Mouse (Mus musculus) embryonic facial prominence, embryonic 14.5 days (tissue): ENCODE measurements at regions not wholly inside any gene's neighbourhood (a gene's known extent, or its start where the extent isn't known, plus 50 kb on each side); places are given as distances from the start of the nearest gene placed in this dataset.

Experiments used
- ATAC-seq: fragments of 200-750 bp; cut with Nextera tagmentation; 2 replicates; pipeline ENCODE4 v1.8.0; 2017; ENCODE audit warnings: low read depth, moderate number of reproducible peaks, moderate TSS enrichment
- DNase-seq: peaks from one replicate; pipeline ENCODE4 v3.0.0-alpha.2; 2015; ENCODE audit warnings: low spot score
- H3K27ac ChIP-seq: fragments of 300-500 bp; sonication (generic); replicated peaks from 2 replicates; pipeline ENCODE4 v1.5.1; 2014; ENCODE audit warnings: low read depth, mild to moderate bottlenecking, low read length, moderate library complexity
- H3K27me3 ChIP-seq: fragments of 300-500 bp; sonication (generic); replicated peaks from 2 replicates; pipeline ENCODE4 v1.6.1; 2014; ENCODE audit warnings: low read length; ENCODE audit not compliant: control insufficient read depth, insufficient read depth
- H3K36me3 ChIP-seq: fragments of 300-500 bp; sonication (generic); 2 replicates; pipeline ENCODE4 v1.6.1; 2014; ENCODE audit warnings: low read length, mixed read lengths; ENCODE audit not compliant: control insufficient read depth, insufficient read depth
- H3K4me1 ChIP-seq: fragments of 300-500 bp; sonication (generic); 2 replicates; pipeline ENCODE4 v1.6.1; 2014; ENCODE audit warnings: antibody characterized with exemption, low read length; ENCODE audit not compliant: control insufficient read depth, insufficient read depth
- H3K4me2 ChIP-seq: fragments of 300-500 bp; sonication (generic); 2 replicates; pipeline ENCODE4 v1.6.1; 2014; ENCODE audit warnings: low read depth, mild to moderate bottlenecking, low read length, moderate library complexity, mixed read lengths
- H3K4me3 ChIP-seq: fragments of 300-500 bp; sonication (generic); 2 replicates; pipeline ENCODE4 v1.5.1; 2014; ENCODE audit warnings: low read depth, mild to moderate bottlenecking, low read length
- H3K9ac ChIP-seq: fragments of 300-500 bp; sonication (generic); 2 replicates; pipeline ENCODE4 v1.6.1; 2014; ENCODE audit warnings: low read depth, mild to moderate bottlenecking, low read length, moderate library complexity, mixed read lengths
- H3K9me3 ChIP-seq: fragments of 300-500 bp; sonication (generic); 2 replicates; pipeline ENCODE4 v1.6.1; 2016; ENCODE audit warnings: low read length; ENCODE audit not compliant: control insufficient read depth
- WGBS: fragments of 180-500 bp; shearing (Covaris S2); extraction: QIAGEN DNeasy Blood & Tissue Kit; methylation state at CpG from one replicate; pipeline ENCODE4 v1.1.7; 2014; 5-methylcytosine and 5-hydroxymethylcytosine counted together

GRCm38 (mm10) chr3:73435241-73435640 is 273.0 kb downstream of the Bche start:
- Histone ChIP-seq H3K9ac (no peak overlapping the region), H3K27me3 (no peaks in the 10 kb centered on the region), H3K4me2 (no peak overlapping the region), H3K9me3 (no peaks in the 10 kb centered on the region), H3K4me3 (no peak overlapping the region), H3K4me1 (no peaks in the 10 kb centered on the region), H3K27ac (no peak overlapping the region), H3K36me3 (no peaks in the 10 kb centered on the region)
- DNase-seq (no peak), ATAC-seq (no peak)
- 25% methylated on average over 2 of the region's 2 CpGs for WGBS

DNA sequence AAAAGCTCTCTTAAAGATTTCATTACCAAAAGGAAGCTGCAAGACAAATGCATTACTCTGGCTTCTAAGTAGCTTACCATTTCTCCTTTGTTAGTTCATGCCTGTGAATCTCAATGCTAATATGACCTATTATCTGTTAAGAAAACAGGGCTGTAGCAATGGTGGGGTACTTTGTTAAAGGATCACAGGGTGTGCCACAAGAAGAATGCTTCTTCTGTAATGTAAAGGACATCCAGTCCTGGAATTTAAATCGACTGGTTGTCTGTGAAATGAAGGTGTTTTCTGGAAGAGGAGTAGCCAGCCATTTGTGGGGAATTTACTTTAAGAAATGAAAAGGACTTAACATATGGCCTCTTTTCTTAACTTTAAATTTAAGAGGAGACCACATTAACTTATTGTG is 273.9 kb downstream of the Bche start:
- ATAC-seq (no peak), DNase-seq (no peak)
- no peaks in the 10 kb centered on the region for H3K4me1 ChIP-seq
- WGBS = 43% methylated on average over 1 of the region's 1 CpGs
- H3K9me3 ChIP-seq = no peaks in the 10 kb centered on the region
- no peak overlapping the region for H3K4me3 ChIP-seq
- H3K36me3 ChIP-seq = no peaks in the 10 kb centered on the region
- H3K9ac ChIP-seq = no peak overlapping the region
- no peaks in the 10 kb centered on the region for H3K27me3 ChIP-seq
- H3K4me2 ChIP-seq = no peak overlapping the region
- no peak overlapping the region for H3K27ac ChIP-seq

- Histone ChIP-seq H3K4me1 (no peaks in the 10 kb centered on the region), H3K9me3 (no peaks in the 10 kb centered on the region), H3K27ac (no peak overlapping the region), H3K4me2 (no peak overlapping the region), H3K36me3 (no peaks in the 10 kb centered on the region), H3K4me3 (no peak overlapping the region), H3K27me3 (no peaks in the 10 kb centered on the region), H3K9ac (no peak overlapping the region)
- 64% methylated on average over 4 of the region's 4 CpGs for WGBS
- DNase-seq (no peak), ATAC-seq (no peak)
Measured at GRCm38 (mm10) chr3:73409929-73410522, 298.2 kb downstream of the Bche start.

DNA sequence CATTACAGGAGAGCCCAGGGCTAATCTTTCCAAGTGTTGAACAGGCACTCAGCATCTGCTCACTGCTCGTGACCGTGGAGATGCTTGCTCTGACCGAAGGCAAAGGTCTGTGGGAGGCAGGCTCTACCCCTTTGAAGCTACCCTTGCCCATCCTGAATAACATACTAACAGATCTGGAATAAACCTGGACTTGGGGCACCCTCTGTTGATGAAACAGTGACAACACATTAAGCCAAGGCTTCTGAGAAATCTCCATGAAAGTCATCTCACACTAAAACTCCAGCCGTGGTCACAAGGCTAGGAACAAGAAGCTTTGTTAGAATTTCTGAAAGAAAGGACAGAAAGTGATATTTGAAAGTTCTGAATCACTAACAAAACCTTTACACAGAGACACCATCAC is 306.8 kb downstream of the Bche start:
- Histone ChIP-seq H3K9me3 (no peaks in the 10 kb centered on the region), H3K4me3 (no peak overlapping the region), H3K27ac (no peak overlapping the region), H3K4me1 (no peaks in the 10 kb centered on the region), H3K36me3 (no peaks in the 10 kb centered on the region), H3K27me3 (no peaks in the 10 kb centered on the region), H3K9ac (no peak overlapping the region), H3K4me2 (no peak overlapping the region)
- WGBS = 85% methylated on average over 4 of the region's 4 CpGs
- ATAC-seq = no peak
- no peak for DNase-seq

GRCm38 (mm10) chr3:73395808-73396207 is 312.4 kb downstream of the Bche start:
- Histone ChIP-seq H3K27me3 (no peaks in the 10 kb centered on the region), H3K4me3 (no peak overlapping the region), H3K9ac (no peak overlapping the region), H3K36me3 (no peaks in the 10 kb centered on the region), H3K9me3 (no peaks in the 10 kb centered on the region), H3K4me2 (no peak overlapping the region), H3K27ac (no peak overlapping the region), H3K4me1 (no peaks in the 10 kb centered on the region)
- 58% methylated on average over 4 of the region's 4 CpGs for whole genome bisulfite sequencing
- ATAC-seq (no peak), DNase-seq (no peak)

- no peak for ATAC-seq
- 81% methylated on average over 3 of the region's 3 CpGs for WGBS
Measured at GRCm38 (mm10) chr3:73389722-73390651, 318.2 kb downstream of the Bche start.

DNA sequence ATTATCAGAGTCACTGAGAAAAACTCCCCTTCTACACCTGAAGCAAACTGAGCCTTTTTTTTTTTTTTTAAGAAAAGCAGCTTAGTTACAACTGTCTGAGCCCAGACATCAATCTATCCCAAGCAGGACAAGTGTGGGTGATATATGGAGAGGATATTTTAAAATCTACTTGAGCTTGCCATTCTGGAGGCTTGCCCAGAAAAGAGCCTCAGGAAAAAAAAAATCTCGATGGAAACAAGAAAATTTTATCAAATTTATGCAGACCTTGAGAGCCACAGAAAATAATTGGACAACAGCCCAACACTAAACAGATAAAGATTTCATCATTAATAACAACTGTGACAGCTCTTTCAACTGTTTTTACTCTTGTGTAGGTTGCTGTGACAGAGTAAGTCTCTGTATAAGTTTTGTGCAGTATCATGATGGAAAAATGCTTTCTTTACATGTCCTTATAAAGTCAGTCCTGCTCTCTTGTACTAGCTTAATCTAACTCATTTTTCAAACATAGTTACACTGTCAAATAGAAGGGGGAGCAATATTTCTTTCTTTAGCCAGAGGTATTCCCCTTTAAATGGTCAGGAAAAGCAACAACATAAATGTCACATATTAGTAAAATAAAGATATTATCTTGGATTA is 297.4 kb upstream of the Slitrk3 start:
- Histone ChIP-seq H3K27ac (no peak overlapping the region), H3K4me1 (no peaks in the 10 kb centered on the region), H3K27me3 (no peaks in the 10 kb centered on the region), H3K9me3 (no peaks in the 10 kb centered on the region), H3K4me3 (no peak overlapping the region), H3K4me2 (no peak overlapping the region), H3K9ac (no peak overlapping the region), H3K36me3 (no peaks in the 10 kb centered on the region)
- WGBS = 38% methylated on average over 1 of the region's 1 CpGs
- DNase-seq (no peak), ATAC-seq (no peak)

More at GRCm38 (mm10) chr3:73389722-73390651, 318.2 kb downstream of the Bche start:
- no peaks in the 10 kb centered on the region for H3K36me3 ChIP-seq
- no peak overlapping the region for H3K4me3 ChIP-seq
- no peaks in the 10 kb centered on the region for H3K27me3 ChIP-seq
- no peaks in the 10 kb centered on the region for H3K9me3 ChIP-seq
- DNase-seq = no peak
- H3K4me1 ChIP-seq = no peaks in the 10 kb centered on the region
- H3K9ac ChIP-seq = no peak overlapping the region
- H3K27ac ChIP-seq = no peak overlapping the region
- no peak overlapping the region for H3K4me2 ChIP-seq

- ATAC-seq (peak; percentile 50; the same call in 1 of the 2 replicates), DNase-seq (peak; percentile 64)
- no peaks in the 10 kb centered on the region for H3K36me3 ChIP-seq
- no peaks in the 10 kb centered on the region for H3K27me3 ChIP-seq
- H3K9ac ChIP-seq = no peak overlapping the region
- no peak overlapping the region for H3K4me2 ChIP-seq
- H3K27ac ChIP-seq = no peak overlapping the region
- H3K4me1 ChIP-seq = no peaks in the 10 kb centered on the region
- WGBS = 8% methylated on average over 1 of the region's 1 CpGs
- no peak overlapping the region for H3K4me3 ChIP-seq
- H3K9me3 ChIP-seq = no peaks in the 10 kb centered on the region
Measured at GRCm38 (mm10) chr3:73343199-73343598, 285.6 kb upstream of the Slitrk3 start.
